Mouse (Mus musculus) heart, adult 2 months (tissue): ENCODE measurements around the gene Nrxn3. TPM values are rescaled to one million over a fixed set of nuclear protein-coding genes. Genes with fewer than 3 reads are reported as not detected.

Source experiments
- DNase-seq, 2 experiments: peaks; one replicate each; pipeline ENCODE4 v3.0.0; 2021
- H3K27ac ChIP-seq: fragments of 200-600 bp; 2 replicates; pipeline ENCODE4 v1.8.1; 2022
- H3K27me3 ChIP-seq: fragments of 200-500 bp; 2 replicates; pipeline ENCODE4 v1.6.1; 2012; ENCODE audit warnings: mild to moderate bottlenecking, low read length, inconsistent platforms, mixed read lengths; ENCODE audit not compliant: control insufficient read depth, insufficient read depth
- H3K36me3 ChIP-seq: fragments of 200-500 bp; 2 replicates; pipeline ENCODE4 v1.6.1; 2012; ENCODE audit warnings: low read length, inconsistent platforms; ENCODE audit not compliant: control insufficient read depth, insufficient read depth
- H3K4me1 ChIP-seq: fragments of 200-500 bp; 2 replicates; pipeline ENCODE4 v1.6.1; 2011; ENCODE audit warnings: low read length; ENCODE audit not compliant: control insufficient read depth, insufficient read depth
- H3K4me3 ChIP-seq: fragments of 200-600 bp; 2 replicates; pipeline ENCODE4 v1.8.1; 2022
- H3K79me2 ChIP-seq: fragments of 200-500 bp; replicated peaks from 2 replicates; pipeline ENCODE4 v1.6.1; 2012; ENCODE audit warnings: mild to moderate bottlenecking, inconsistent platforms, low read length, moderate library complexity, mixed read lengths; ENCODE audit not compliant: control insufficient read depth, insufficient read depth
- H3K9ac ChIP-seq: fragments of 200-500 bp; 2 replicates; pipeline ENCODE4 v1.6.1; 2012; ENCODE audit warnings: low read depth, mild to moderate bottlenecking, control low read depth, inconsistent platforms, low read length, mixed read lengths
- CTCF ChIP-seq: fragments of 200-600 bp; IDR thresholded peaks from 2 replicates; pipeline ENCODE4 v1.8.1; 2022; ENCODE audit warnings: antibody characterized with exemption, mild to moderate bottlenecking, moderate library complexity
- EP300 ChIP-seq: fragments of 200-500 bp; IDR thresholded peaks from 2 replicates; pipeline ENCODE4 v1.6.1; 2011; ENCODE audit warnings: low read depth, low read length, control low read depth; ENCODE audit not compliant: insufficient read depth
- POLR2A ChIP-seq: fragments of 200-500 bp; IDR thresholded peaks from 2 replicates; pipeline ENCODE4 v1.6.1; 2011; ENCODE audit warnings: mild to moderate bottlenecking, low read depth, low read length, control low read depth; ENCODE audit not compliant: insufficient read depth
- WGBS: fragments of 180-500 bp; shearing (Covaris S2); methylation state at CpG from one replicate; pipeline ENCODE4 v1.1.7; 2018; 5-methylcytosine and 5-hydroxymethylcytosine counted together
- intact Hi-C: fragments of 180-260 bp; cut with DNase I; formaldehyde crosslinking; loops from one replicate; pipeline ENCODE4 v1.15.1; 2025
- polyA plus RNA-seq: library from polyadenylated mRNA; depleted of rRNA; stranded (reverse); fragments of >200 nt; gene quantifications from 2 replicates; pipeline ENCODE4 v1.2.3, GENCODE M21; 2012
- total RNA-seq, 2 experiments: library from RNA; stranded (reverse); gene quantifications; 2 replicates each; pipeline ENCODE4 v1.2.3; 2021

The Nrxn3 gene
- total and polyA plus RNA-seq, 3 experiments, result 0.18 to 0.31 TPM; not detected in 1

- Histone ChIP-seq H3K79me2 (no peaks in the 10 kb centered on the region), H3K9ac (no peak overlapping the region), H3K27ac (no peak overlapping the region), H3K27me3 (no peaks in the 10 kb centered on the region), H3K36me3 (no peaks in the 10 kb centered on the region), H3K4me1 (no peaks in the 10 kb centered on the region), H3K4me3 (no peak overlapping the region)
- no peak for DNase-seq
- intact Hi-C loops, result no loop called here
- WGBS, result 83% methylated on average over 3 of the region's 3 CpGs
- no peak for TF ChIP-seq EP300
- no peak for TF ChIP-seq POLR2A
- TF ChIP-seq CTCF, result no peak
Measured at GRCm38 (mm10) chr12:89909578-89909977, 1186.9 kb downstream of the Nrxn3 start.

GRCm38 (mm10) chr12:89918138-89918829, 1195.6 kb downstream of the Nrxn3 start:
- Histone ChIP-seq H3K4me3 (no peak overlapping the region), H3K36me3 (no peaks in the 10 kb centered on the region), H3K4me1 (no peaks in the 10 kb centered on the region), H3K27ac (no peak overlapping the region), H3K79me2 (no peaks in the 10 kb centered on the region), H3K9ac (no peak overlapping the region), H3K27me3 (no peaks in the 10 kb centered on the region)
- intact Hi-C loops, result no loop called here
- 88% methylated on average over 8 of the region's 8 CpGs for WGBS
- no peak for TF ChIP-seq POLR2A
- TF ChIP-seq EP300, result no peak
- TF ChIP-seq CTCF, result no peak
- no peak for DNase-seq

GRCm38 (mm10) chr12:89932338-89932737, 1209.7 kb downstream of the Nrxn3 start:
- 80% methylated on average over 1 of the region's 1 CpGs for whole genome bisulfite sequencing
- Histone ChIP-seq H3K36me3 (no peaks in the 10 kb centered on the region), H3K79me2 (no peaks in the 10 kb centered on the region), H3K4me3 (no peak overlapping the region), H3K27ac (no peak overlapping the region), H3K9ac (no peak overlapping the region), H3K27me3 (no peaks in the 10 kb centered on the region), H3K4me1 (no peaks in the 10 kb centered on the region)
- DNase-seq, result no peak
- TF ChIP-seq CTCF (no peak), EP300 (no peak)
- intact Hi-C loops, result no loop called here

GRCm38 (mm10) chr12:89933630-89934029, 1211.0 kb downstream of the Nrxn3 start:
- Histone ChIP-seq H3K4me3 (no peak overlapping the region), H3K79me2 (no peaks in the 10 kb centered on the region), H3K36me3 (no peaks in the 10 kb centered on the region), H3K4me1 (no peaks in the 10 kb centered on the region), H3K9ac (no peak overlapping the region), H3K27me3 (no peaks in the 10 kb centered on the region), H3K27ac (no peak overlapping the region)
- no peak for TF ChIP-seq EP300
- no peak for TF ChIP-seq CTCF
- no peak for TF ChIP-seq POLR2A
- intact Hi-C loops, result no loop called here
- DNase-seq, result no peak
- WGBS, result 70% methylated on average over 5 of the region's 5 CpGs

GRCm38 (mm10) chr12:89940746-89941145, 1218.1 kb downstream of the Nrxn3 start:
- 32% methylated on average over 2 of the region's 2 CpGs for WGBS
- H3K27me3 ChIP-seq, result no peaks in the 10 kb centered on the region
- intact Hi-C loops, result no loop called here

GRCm38 (mm10) chr12:89945911-89946502, 1223.3 kb downstream of the Nrxn3 start:
- Histone ChIP-seq H3K9ac (no peak overlapping the region), H3K4me3 (no peak overlapping the region), H3K27ac (no peak overlapping the region), H3K27me3 (no peaks in the 10 kb centered on the region), H3K36me3 (no peaks in the 10 kb centered on the region), H3K4me1 (no peaks in the 10 kb centered on the region), H3K79me2 (no peaks in the 10 kb centered on the region)
- no peak for TF ChIP-seq CTCF
- no peak for TF ChIP-seq POLR2A
- no peak for TF ChIP-seq EP300
- 83% methylated on average over 2 of the region's 2 CpGs for WGBS
- intact Hi-C loops, result no loop called here
- no peak for DNase-seq

More at GRCm38 (mm10) chr12:89940746-89941145, 1218.1 kb downstream of the Nrxn3 start:
- Histone ChIP-seq H3K36me3 (no peaks in the 10 kb centered on the region), H3K4me3 (no peak overlapping the region), H3K79me2 (no peaks in the 10 kb centered on the region), H3K4me1 (no peaks in the 10 kb centered on the region), H3K9ac (no peak overlapping the region), H3K27ac (no peak overlapping the region)
- TF ChIP-seq CTCF (no peak), EP300 (no peak), POLR2A (no peak)
- DNase-seq, result no peak
